Mouse (Mus musculus): ENCODE results near the gene Phactr2. TPM values are rescaled to one million over a fixed set of nuclear protein-coding genes. Genes with fewer than 3 reads are reported as not detected.
A peak's percentile ranks its signal among the peaks of the same experiment; 100 is the strongest.

Phactr2 gene
- polyA plus RNA-seq, 1 experiment from 2014 or later, result 41.5 TPM

DNA sequence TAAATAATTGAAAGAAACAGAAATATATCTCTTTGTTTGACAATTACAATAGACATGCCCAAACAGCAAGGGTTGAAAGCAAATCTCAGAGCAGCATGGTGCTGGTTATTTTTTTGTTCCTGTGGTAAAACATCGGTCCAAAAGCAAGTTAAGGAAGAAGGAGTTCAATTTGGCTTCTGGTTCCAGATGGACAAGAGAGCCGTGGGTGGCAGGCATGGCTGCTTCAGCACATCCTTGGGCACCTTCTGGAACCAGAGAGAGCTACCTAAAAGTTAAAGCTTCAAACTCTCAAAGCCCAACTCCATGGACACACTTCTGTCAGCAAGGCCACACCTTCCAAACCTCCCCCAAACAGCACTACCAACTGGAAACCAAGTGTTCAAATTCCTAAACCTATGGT lies 140.4 kb downstream of the Phactr2 start:
- H3K27me3 ChIP-seq (ENCODE audit: control insufficient read depth, insufficient read depth, low read length), result no peaks in the 10 kb centered on the region
- H3K4me2 ChIP-seq (replicated peaks; ENCODE audit: low read depth, low read length), result no peak overlapping the region
- no peak for ATAC-seq (ENCODE audit: low FRiP score, low TSS enrichment)
- no peak overlapping the region for H3K27ac ChIP-seq (ENCODE audit: low read depth, low read length)
- no peak overlapping the region for H3K9ac ChIP-seq (ENCODE audit: low read depth, low read length)
- H3K4me3 ChIP-seq (ENCODE audit: low read length), result no peak overlapping the region
- 0 out of 2 replicates have a peak, but pooled peaks cover 11% of the 10 kb centered on the region for H3K4me1 ChIP-seq (ENCODE audit: control insufficient read depth, insufficient read depth, low read length)
- H3K9me3 ChIP-seq (ENCODE audit: control insufficient read depth, low read length), result no peaks in the 10 kb centered on the region
- H3K36me3 ChIP-seq (ENCODE audit: control insufficient read depth, insufficient read depth, low read length), result no peaks in the 10 kb centered on the region
- WGBS, result 93% methylated on average over 2 of the region's 2 CpGs

DNA sequence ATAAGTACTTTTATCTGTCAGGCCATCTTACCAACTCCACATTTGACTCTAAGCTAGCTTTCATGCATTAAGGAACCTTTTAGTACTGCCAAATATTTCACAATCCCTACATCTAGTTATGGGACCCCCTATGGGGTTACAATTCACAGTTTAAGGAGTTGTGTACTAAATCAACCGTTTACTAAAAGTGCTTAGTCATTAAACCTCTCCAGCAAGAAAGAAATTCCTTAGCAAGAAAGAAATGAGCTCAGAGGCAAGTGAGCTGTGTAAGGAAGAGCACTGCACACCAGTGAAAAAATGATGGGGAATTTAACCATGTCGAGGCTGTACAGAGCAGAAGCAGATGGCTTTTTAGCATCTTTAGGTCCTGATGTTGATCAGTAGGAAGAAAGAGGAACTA lies 141.2 kb downstream of the Phactr2 start:
- no peaks in the 10 kb centered on the region for H3K9me3 ChIP-seq (ENCODE audit: control insufficient read depth, low read length)
- no peak overlapping the region for H3K9ac ChIP-seq (ENCODE audit: low read depth, low read length)
- H3K4me2 ChIP-seq (replicated peaks; ENCODE audit: low read depth, low read length), result no peak overlapping the region
- no peaks in the 10 kb centered on the region for H3K27me3 ChIP-seq (ENCODE audit: control insufficient read depth, insufficient read depth, low read length)
- H3K4me1 ChIP-seq (ENCODE audit: control insufficient read depth, insufficient read depth, low read length), result 0 out of 2 replicates have a peak, but pooled peaks cover 16% of the 10 kb centered on the region
- ATAC-seq (ENCODE audit: low FRiP score, low TSS enrichment), result no peak
- no peak overlapping the region for H3K4me3 ChIP-seq (ENCODE audit: low read length)
- no peak overlapping the region for H3K27ac ChIP-seq (ENCODE audit: low read depth, low read length)
- H3K36me3 ChIP-seq (ENCODE audit: control insufficient read depth, insufficient read depth, low read length), result no peaks in the 10 kb centered on the region
- 50% methylated on average over 2 of the region's 2 CpGs for WGBS

DNA sequence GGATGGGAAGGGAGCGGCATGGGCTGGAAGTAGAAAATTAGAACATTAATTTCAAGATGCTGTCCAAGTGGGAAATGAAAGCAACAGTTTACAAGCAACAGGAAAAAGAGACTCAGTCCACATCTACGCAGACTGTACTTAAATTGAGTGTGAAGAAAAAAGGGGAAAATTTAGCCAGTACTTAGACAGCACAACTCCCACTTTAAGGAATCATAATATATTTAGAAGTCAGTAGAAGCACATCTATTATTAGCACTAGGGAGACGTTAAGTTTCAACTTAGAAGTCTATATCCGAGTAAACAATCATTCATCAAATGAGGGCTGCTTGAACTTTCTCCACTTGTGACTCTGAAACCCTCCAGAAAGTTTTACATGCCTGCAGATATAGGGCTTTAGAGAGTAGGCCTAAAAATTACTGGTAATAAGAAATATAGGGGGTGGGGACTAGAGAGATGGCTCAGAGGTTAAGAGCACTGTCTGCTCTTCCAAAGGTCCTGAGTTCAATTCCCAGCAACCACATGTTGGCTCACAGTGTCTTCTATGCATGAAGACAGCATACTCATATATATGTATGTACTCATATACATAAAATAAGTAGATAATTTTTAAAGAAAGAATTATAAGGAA lies 142.7 kb downstream of the Phactr2 start:
- H3K27ac ChIP-seq (ENCODE audit: low read depth, low read length), result peak overlapping the region; percentile 81
- 52% methylated on average over 4 of the region's 4 CpGs for WGBS
- H3K36me3 ChIP-seq (ENCODE audit: control insufficient read depth, insufficient read depth, low read length), result no peaks in the 10 kb centered on the region
- H3K4me3 ChIP-seq (ENCODE audit: low read length), result no peak overlapping the region
- H3K4me2 ChIP-seq (replicated peaks; ENCODE audit: low read depth, low read length), result no peak overlapping the region
- no peaks in the 10 kb centered on the region for H3K27me3 ChIP-seq (ENCODE audit: control insufficient read depth, insufficient read depth, low read length)
- ATAC-seq (ENCODE audit: low FRiP score, low TSS enrichment), result peak; percentile 68
- H3K9me3 ChIP-seq (ENCODE audit: control insufficient read depth, low read length), result no peaks in the 10 kb centered on the region
- 0 out of 2 replicates have a peak, but pooled peaks cover 16% of the 10 kb centered on the region for H3K4me1 ChIP-seq (ENCODE audit: control insufficient read depth, insufficient read depth, low read length)
- H3K9ac ChIP-seq (ENCODE audit: low read depth, low read length), result no peak overlapping the region

DNA sequence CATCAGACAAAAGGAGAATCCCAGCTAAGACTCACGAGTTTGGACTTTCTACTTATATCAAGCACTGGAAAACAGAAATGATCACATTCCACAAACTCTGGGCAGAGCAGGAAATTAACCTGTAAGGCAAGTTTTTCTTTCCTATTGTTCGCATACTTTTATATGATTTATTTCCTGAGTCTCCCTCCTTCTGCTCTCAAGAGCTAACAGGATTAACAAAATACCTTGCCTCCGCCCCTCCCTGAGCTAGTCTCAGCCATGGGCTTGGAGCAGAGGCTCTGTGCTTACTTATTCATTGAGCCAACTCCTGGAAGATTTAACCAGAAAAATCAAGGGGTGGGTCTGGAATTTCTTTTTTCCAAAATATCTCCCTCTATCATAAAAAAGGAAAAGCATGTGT lies 145.6 kb downstream of the Phactr2 start:
- no peak overlapping the region for H3K4me2 ChIP-seq (replicated peaks; ENCODE audit: low read depth, low read length)

DNA sequence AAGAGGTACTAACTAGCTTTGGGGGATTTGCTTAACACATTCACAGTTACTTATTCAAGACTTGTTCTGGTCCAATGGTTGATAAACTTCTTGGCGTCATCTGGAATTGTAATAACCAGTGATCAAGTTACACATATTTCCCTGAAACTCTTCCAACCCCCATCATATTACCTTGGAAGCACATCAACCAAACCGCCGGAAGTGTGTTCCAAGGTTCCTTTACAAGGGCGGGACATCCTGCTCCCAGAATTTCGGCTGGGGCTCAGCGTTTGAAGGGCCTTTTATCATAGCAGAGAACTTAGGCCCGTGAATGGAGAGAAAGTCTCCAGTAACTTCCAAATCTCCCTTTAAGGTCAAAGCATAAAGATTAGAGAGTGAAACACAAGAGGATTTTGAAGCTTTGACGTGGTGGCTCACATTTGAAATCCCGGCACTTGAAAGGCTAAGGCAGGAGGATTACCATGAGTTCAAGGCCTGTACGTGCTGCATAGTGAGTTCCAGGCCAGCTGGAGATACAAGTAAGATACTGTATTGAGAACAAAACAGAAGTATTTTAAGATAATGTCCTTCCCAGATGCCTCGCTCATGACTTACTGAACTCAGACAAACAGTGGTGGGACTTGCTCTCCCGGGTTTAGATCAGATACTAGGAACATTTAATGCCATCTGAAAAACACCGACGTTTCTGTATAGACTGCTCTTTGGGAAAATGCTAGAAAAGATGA lies 147.9 kb downstream of the Phactr2 start:
- no peaks in the 10 kb centered on the region for H3K9me3 ChIP-seq (ENCODE audit: control insufficient read depth, low read length)

More for the DNA sequence above, 145.6 kb downstream of the Phactr2 start:
- Histone ChIP-seq H3K9me3 (ENCODE audit: control insufficient read depth, low read length) (no peaks in the 10 kb centered on the region), H3K9ac (ENCODE audit: low read depth, low read length) (no peak overlapping the region), H3K36me3 (ENCODE audit: control insufficient read depth, insufficient read depth, low read length) (no peaks in the 10 kb centered on the region), H3K27me3 (ENCODE audit: control insufficient read depth, insufficient read depth, low read length) (no peaks in the 10 kb centered on the region), H3K4me1 (ENCODE audit: control insufficient read depth, insufficient read depth, low read length) (0 out of 2 replicates have a peak, but pooled peaks cover 16% of the 10 kb centered on the region), H3K4me3 (ENCODE audit: low read length) (no peak overlapping the region), H3K27ac (ENCODE audit: low read depth, low read length) (peak overlapping the region; percentile 53; the same call in 1 of the 2 replicates)
- 41% methylated on average over 3 of the region's 3 CpGs for WGBS
- ATAC-seq (ENCODE audit: low FRiP score, low TSS enrichment), result no peak

DNA sequence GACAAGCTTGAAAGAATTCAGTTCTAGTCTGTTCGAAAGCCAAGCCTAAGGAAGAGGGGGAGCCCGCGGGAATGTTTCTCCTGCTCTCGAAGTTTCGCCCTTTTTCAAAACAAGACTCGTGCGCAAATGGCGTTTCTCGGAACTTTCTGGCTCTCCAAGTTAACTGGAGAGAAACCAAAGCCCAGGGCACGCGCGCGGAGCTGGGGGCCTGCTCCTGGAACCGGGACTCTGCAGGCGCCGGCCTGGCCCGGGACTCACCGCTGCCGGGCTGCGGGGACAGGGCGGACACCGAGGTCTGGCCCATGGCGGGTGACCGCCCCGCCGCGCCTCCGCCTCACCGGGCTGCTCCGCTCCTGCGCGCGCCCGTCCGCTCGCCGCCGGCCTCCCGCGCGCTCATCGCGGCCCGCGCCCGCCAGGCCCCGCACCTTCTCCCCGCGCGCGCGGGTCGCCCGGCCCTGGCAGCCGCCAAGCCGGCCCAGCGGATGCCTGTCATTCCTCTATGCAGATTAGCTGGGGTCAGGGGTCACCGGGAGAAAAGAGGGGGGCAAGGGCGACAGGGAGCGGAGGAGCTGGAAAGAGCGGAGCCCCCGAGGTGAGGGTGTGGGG lies 150.3 kb downstream of the Phactr2 start:
- no peaks in the 10 kb centered on the region for H3K9me3 ChIP-seq (ENCODE audit: control insufficient read depth, low read length)
- under 1% methylated on average over 52 of the region's 62 CpGs for WGBS
- H3K9ac ChIP-seq (ENCODE audit: low read depth, low read length), result peak overlapping the region; percentile 71
- peak; percentile 88 for ATAC-seq (ENCODE audit: low FRiP score, low TSS enrichment)
- peak overlapping the region; percentile 53 for H3K4me3 ChIP-seq (ENCODE audit: low read length)
- 0 out of 2 replicates have a peak, but pooled peaks cover 9% of the 10 kb centered on the region for H3K4me1 ChIP-seq (ENCODE audit: control insufficient read depth, insufficient read depth, low read length)
- H3K36me3 ChIP-seq (ENCODE audit: control insufficient read depth, insufficient read depth, low read length), result no peaks in the 10 kb centered on the region
- no peaks in the 10 kb centered on the region for H3K27me3 ChIP-seq (ENCODE audit: control insufficient read depth, insufficient read depth, low read length)
- peak overlapping the region; percentile 51 for H3K4me2 ChIP-seq (replicated peaks; ENCODE audit: low read depth, low read length)
- peak overlapping the region; percentile 94 for H3K27ac ChIP-seq (ENCODE audit: low read depth, low read length)

More for the DNA sequence above, 147.9 kb downstream of the Phactr2 start:
- no peak overlapping the region for H3K4me2 ChIP-seq (replicated peaks; ENCODE audit: low read depth, low read length)
- H3K4me1 ChIP-seq (ENCODE audit: control insufficient read depth, insufficient read depth, low read length), result 0 out of 2 replicates have a peak, but pooled peaks cover 14% of the 10 kb centered on the region
- H3K36me3 ChIP-seq (ENCODE audit: control insufficient read depth, insufficient read depth, low read length), result no peaks in the 10 kb centered on the region
- 0 out of 2 replicates have a peak overlapping the region, but pooled peaks have one; percentile 31 for H3K27ac ChIP-seq (ENCODE audit: low read depth, low read length)
- no peak for ATAC-seq (ENCODE audit: low FRiP score, low TSS enrichment)
- WGBS, result 75% methylated on average over 14 of the region's 14 CpGs
- no peak overlapping the region for H3K4me3 ChIP-seq (ENCODE audit: low read length)
- H3K27me3 ChIP-seq (ENCODE audit: control insufficient read depth, insufficient read depth, low read length), result no peaks in the 10 kb centered on the region
- H3K9ac ChIP-seq (ENCODE audit: low read depth, low read length), result no peak overlapping the region

DNA sequence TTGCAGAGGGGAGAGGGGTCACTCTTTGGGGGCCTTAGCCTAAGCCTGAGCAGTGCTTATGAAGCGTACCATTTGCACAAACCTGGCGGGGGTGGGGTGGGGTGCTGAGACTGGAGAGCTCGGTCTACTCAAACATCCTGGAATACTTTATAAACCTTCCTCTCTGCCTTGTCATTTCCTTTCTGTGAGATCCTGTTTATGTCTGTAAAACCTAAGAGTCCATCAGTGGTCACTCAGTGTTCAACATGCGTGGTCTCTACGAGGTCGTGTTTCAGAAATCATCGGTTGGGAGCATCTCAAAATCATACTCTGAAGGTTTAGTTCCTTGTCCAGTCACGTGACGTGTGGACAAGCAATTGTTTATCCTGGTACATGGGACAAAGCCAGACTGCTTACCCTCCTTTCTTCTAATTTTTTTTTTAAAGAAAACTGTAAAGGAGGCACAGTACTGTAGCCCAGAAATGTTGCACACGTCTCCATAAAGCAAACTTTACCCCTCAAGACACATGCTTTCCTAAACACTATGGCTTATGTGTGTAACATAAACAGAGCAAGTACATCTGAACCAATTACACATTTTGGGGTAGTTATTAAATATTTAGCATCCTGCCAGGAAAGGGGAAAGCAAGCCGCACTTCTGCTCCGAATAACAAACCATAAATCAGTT lies 150.9 kb downstream of the Phactr2 start:
- H3K9ac ChIP-seq (ENCODE audit: low read depth, low read length), result peak overlapping the region; percentile 71
- no peaks in the 10 kb centered on the region for H3K27me3 ChIP-seq (ENCODE audit: control insufficient read depth, insufficient read depth, low read length)
- peak; percentile 66 for ATAC-seq (ENCODE audit: low FRiP score, low TSS enrichment)
- WGBS, result 11% methylated on average over 12 of the region's 12 CpGs
- peak overlapping the region; percentile 94 for H3K27ac ChIP-seq (ENCODE audit: low read depth, low read length)
- H3K36me3 ChIP-seq (ENCODE audit: control insufficient read depth, insufficient read depth, low read length), result no peaks in the 10 kb centered on the region
- H3K9me3 ChIP-seq (ENCODE audit: control insufficient read depth, low read length), result no peaks in the 10 kb centered on the region
- H3K4me3 ChIP-seq (ENCODE audit: low read length), result peak overlapping the region; percentile 53
- 0 out of 2 replicates have a peak, but pooled peaks cover 5% of the 10 kb centered on the region for H3K4me1 ChIP-seq (ENCODE audit: control insufficient read depth, insufficient read depth, low read length)
- peak overlapping the region; percentile 51 for H3K4me2 ChIP-seq (replicated peaks; ENCODE audit: low read depth, low read length)

DNA sequence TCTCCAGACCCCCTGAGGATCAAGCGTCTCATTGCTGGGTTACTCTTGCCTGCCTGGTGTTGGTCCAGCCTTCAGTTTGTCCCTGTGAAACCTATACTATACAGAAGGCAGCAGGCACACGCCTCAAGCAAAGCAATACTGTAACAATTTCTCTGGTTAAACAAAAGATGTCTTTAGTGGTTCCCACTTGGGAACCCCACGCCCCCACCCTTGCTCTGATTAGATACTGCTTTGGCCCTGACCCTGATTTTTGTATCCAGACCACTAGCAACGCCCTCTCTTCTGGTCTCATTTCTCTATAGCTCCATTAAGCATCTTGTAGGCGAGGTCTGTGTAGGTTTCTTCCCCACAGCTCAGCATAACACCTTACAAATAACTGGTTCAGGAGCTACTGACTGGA lies 159.2 kb downstream of the Phactr2 start:
- Histone ChIP-seq H3K27me3 (ENCODE audit: control insufficient read depth, insufficient read depth, low read length) (no peaks in the 10 kb centered on the region), H3K27ac (ENCODE audit: low read depth, low read length) (no peak overlapping the region), H3K4me2 (replicated peaks; ENCODE audit: low read depth, low read length) (no peak overlapping the region), H3K9ac (ENCODE audit: low read depth, low read length) (no peak overlapping the region), H3K9me3 (ENCODE audit: control insufficient read depth, low read length) (no peaks in the 10 kb centered on the region), H3K4me3 (ENCODE audit: low read length) (no peak overlapping the region), H3K36me3 (ENCODE audit: control insufficient read depth, insufficient read depth, low read length) (no peaks in the 10 kb centered on the region), H3K4me1 (ENCODE audit: control insufficient read depth, insufficient read depth, low read length) (peaks cover 15% of the 10 kb centered on the region; the same call in 1 of the 2 replicates)
- WGBS, result 81% methylated on average over 5 of the region's 5 CpGs
- ATAC-seq (ENCODE audit: low FRiP score, low TSS enrichment), result 0 out of 2 replicates have a peak, but pooled peaks have one; percentile 17

All from kidney, embryonic 14.5 days (tissue).